In genomic region chr8:54076791-54077270, GRCm38 (mm10) we compare ENCODE assay signal across 9 mouse cellular contexts. TPM values are rescaled to one million over a fixed set of nuclear protein-coding genes. Genes with fewer than 3 reads are reported as not detected.
DNase-seq lines count a peak whose midpoint lies in the region; ATAC-seq and TF ChIP-seq lines count a peak whose summit lies in the region.
"Had no signal": no experiment of that assay in that cellular context is flagged by ENCODE, and none has a peak within 500 bp of the region (broad histone marks: within the 10 kb centered on the region; RNA-seq: fewer than 3 reads in every experiment).

No protein-coding gene starts in this region.

- TF ChIP-seq POLR2A in cerebellum, adult 2 months (IDR thresholded peaks at IDR 0.05; ENCODE audit: borderline replicate concordance, insufficient read depth, low read length), result no peak

- ATAC-seq in forebrain, postnatal 0 days, result peak; percentile 95
- peak; percentile 94 for ATAC-seq in hindbrain, embryonic 16.5 days

- peak overlapping the region; percentile 68 for H3K9ac ChIP-seq in forebrain, postnatal 0 days
- peak overlapping the region; percentile 89 for H3K9ac ChIP-seq in hindbrain, embryonic 16.5 days (ENCODE audit: low read depth, low read length)

- no peaks in the 10 kb centered on the region for H3K27me3 ChIP-seq in cerebellum, adult 2 months (ENCODE audit: control insufficient read depth, insufficient read depth, low read length)
- H3K27me3 ChIP-seq in forebrain, postnatal 0 days (ENCODE audit: insufficient read depth, low read length), result no peaks in the 10 kb centered on the region
- H3K27me3 ChIP-seq in hindbrain, embryonic 16.5 days (replicated peaks; ENCODE audit: control insufficient read depth, insufficient read depth, low read length), result peaks cover 3% of the 10 kb centered on the region
- peaks cover 26% of the 10 kb centered on the region for H3K27me3 ChIP-seq in megakaryocyte, embryonic 14.5 days (replicated peaks)

- H3K4me2 ChIP-seq in forebrain, postnatal 0 days (ENCODE audit: low read depth), result peak overlapping the region; percentile 92
- H3K4me2 ChIP-seq in hindbrain, embryonic 16.5 days (ENCODE audit: low read length), result peak overlapping the region; percentile 93

- intact Hi-C loops in left cerebral cortex, postnatal 25 days (cut with DNase I), result loop anchor here (2.0 kb wide), 1 partner anchor 414 kb away; no protein-coding TSS in a partner anchor

- no peak overlapping the region for H3K27ac ChIP-seq in cerebellum, adult 2 months (ENCODE audit: insufficient read depth, low read length)
- peak overlapping the region; percentile 45; the same call in 1 of the 2 replicates for H3K27ac ChIP-seq in forebrain, postnatal 0 days (ENCODE audit: low read depth, low read length)
- peak overlapping the region; percentile 81 for H3K27ac ChIP-seq in hindbrain, embryonic 16.5 days (ENCODE audit: low read depth, low read length)

- peak overlapping the region; percentile 67 for H3K4me3 ChIP-seq in cerebellum, adult 2 months (replicated peaks; ENCODE audit: insufficient read depth, low read depth, low read length)
- H3K4me3 ChIP-seq in forebrain, postnatal 0 days (ENCODE audit: low read depth, low read length), result peak overlapping the region; percentile 83
- peak overlapping the region; percentile 88 for H3K4me3 ChIP-seq in hindbrain, embryonic 16.5 days (ENCODE audit: low read length)
- peak overlapping the region; percentile 94 for H3K4me3 ChIP-seq in megakaryocyte, embryonic 14.5 days (replicated peaks)

- H3K4me1 ChIP-seq in cerebellum, adult 2 months (ENCODE audit: control insufficient read depth, insufficient read depth, low read length), result no peaks in the 10 kb centered on the region
- H3K4me1 ChIP-seq in forebrain, postnatal 0 days (ENCODE audit: insufficient read depth), result no peaks in the 10 kb centered on the region
- peaks cover 4% of the 10 kb centered on the region; the same call in 1 of the 2 replicates for H3K4me1 ChIP-seq in hindbrain, embryonic 16.5 days (ENCODE audit: control insufficient read depth, insufficient read depth, low read depth, low read length)
- peaks cover 22% of the 10 kb centered on the region for H3K4me1 ChIP-seq in megakaryocyte, embryonic 14.5 days

- DNase-seq in heart, adult 18-20 months, result peak; percentile 67 to 70
- no peak for DNase-seq in heart, adult 11 months
- peak; percentile 66 for DNase-seq in cerebellum, adult 2 months
- DNase-seq in forebrain, postnatal 0 days, result peak; percentile 68
- DNase-seq in left cerebral cortex, postnatal 25 days (ENCODE audit: low spot score in 2 of 2), result peak; percentile 47 to 62
- peak; percentile 36 to 43 for DNase-seq in right cerebral cortex, adult 2 months (ENCODE audit: low spot score in 2 of 2)

- no peaks in the 10 kb centered on the region for H3K9me3 ChIP-seq in forebrain, postnatal 0 days (ENCODE audit: low read length)
- H3K9me3 ChIP-seq in hindbrain, embryonic 16.5 days (ENCODE audit: control insufficient read depth, low read length), result no peaks in the 10 kb centered on the region
- H3K9me3 ChIP-seq in megakaryocyte, embryonic 14.5 days, result no peaks in the 10 kb centered on the region

- no peaks in the 10 kb centered on the region for H3K36me3 ChIP-seq in forebrain, postnatal 0 days (ENCODE audit: insufficient read depth)
- no peaks in the 10 kb centered on the region for H3K36me3 ChIP-seq in hindbrain, embryonic 16.5 days (ENCODE audit: control insufficient read depth, insufficient read depth, low read length)
- no peaks in the 10 kb centered on the region for H3K36me3 ChIP-seq in megakaryocyte, embryonic 14.5 days (replicated peaks; ENCODE audit: low read length)
- H3K36me3 ChIP-seq: G1E had no signal

- no peak for TF ChIP-seq CTCF in cerebellum, adult 2 months (IDR thresholded peaks at IDR 0.05; ENCODE audit: borderline replicate concordance, insufficient read depth, low read depth, low read length)
- TF ChIP-seq CTCF in forebrain, postnatal 0 days (IDR thresholded peaks at IDR 0.05; ENCODE audit: low read depth), result peak; percentile 62

- WGBS in cerebellum, adult 2 months, result under 1% methylated on average over 28 of the region's 28 CpGs
- under 1% methylated on average over 8 of the region's 28 CpGs for WGBS in forebrain, postnatal 0 days
- 3% methylated on average over 8 of the region's 28 CpGs for WGBS in hindbrain, embryonic 16.5 days

RNA-seq across cellular contexts. Expression of gene Vegfc, which starts 0.6 kb away (rescaled TPM):
- 1 to 10 TPM; 3.4 to 4.2 TPM for total RNA-seq in heart, adult 18-20 months (2021)
- 4.4 and 4.9 TPM in 2 replicates for polyA plus RNA-seq in cerebellum, adult 2 months (2012; rRNA removed)
- total RNA-seq in forebrain, postnatal 0 days (2014; rRNA removed), result 8.2 and 8.8 TPM in 2 replicates
- 4.7 and 4.9 TPM in 2 replicates for polyA plus RNA-seq in forebrain, postnatal 0 days (2015; fragmentation: Nextera tagmentation; extraction: Ambion mirVana)
- 3.5 TPM in 2 replicates for polyA plus RNA-seq in hindbrain, embryonic 16.5 days (2015; fragmentation: Nextera tagmentation; extraction: Ambion mirVana)
- total RNA-seq in left cerebral cortex, postnatal 25 days (2021), result 1 to 10 TPM; 3.8 TPM
- 0.18 TPM in 1 of 2 replicates, not detected in the other for polyA plus RNA-seq in megakaryocyte, embryonic 14.5 days (2012; ENCODE audit: insufficient read depth, low replicate concordance)
- polyA plus RNA-seq: G1E had no signal
